Mouse (Mus musculus): ENCODE measurements around the gene Cryba2.

The Cryba2 gene

GRCm38 (mm10) chr1:74883441-74883840 lies 9.5 kb downstream of the Cryba2 start:
- DNase-seq: no peak

GRCm38 (mm10) chr1:74882828-74883227 lies 10.1 kb downstream of the Cryba2 start:
- no peak for DNase-seq

- DNase-seq: no peak
Observed at GRCm38 (mm10) chr1:74882055-74882734, 10.7 kb downstream of the Cryba2 start.

GRCm38 (mm10) chr1:74880785-74881360 lies 12.1 kb downstream of the Cryba2 start:
- peak; percentile 94 for DNase-seq

- no peak for DNase-seq
Observed at GRCm38 (mm10) chr1:74877199-74877598, 15.7 kb downstream of the Cryba2 start.

GRCm38 (mm10) chr1:74872218-74872617 lies 20.7 kb downstream of the Cryba2 start:
- no peak for DNase-seq

GRCm38 (mm10) chr1:74861783-74862182 lies 31.2 kb downstream of the Cryba2 start:
- DNase-seq: no peak

GRCm38 (mm10) chr1:74859223-74859984 lies 33.5 kb downstream of the Cryba2 start:
- DNase-seq: no peak

- DNase-seq: no peak
Observed at GRCm38 (mm10) chr1:74858805-74859204, 34.1 kb downstream of the Cryba2 start.

- DNase-seq: peak; percentile 92
Observed at GRCm38 (mm10) chr1:74858171-74858719, 34.7 kb downstream of the Cryba2 start.

GRCm38 (mm10) chr1:74857677-74858076 lies 35.3 kb downstream of the Cryba2 start:
- DNase-seq: peak; percentile 84

- DNase-seq: peak; percentile 61
Observed at GRCm38 (mm10) chr1:74857201-74857600, 35.7 kb downstream of the Cryba2 start.

- peak; percentile 56 for DNase-seq
Observed at GRCm38 (mm10) chr1:74856791-74857190, 36.2 kb downstream of the Cryba2 start.

- peak; percentile 65 for DNase-seq
Observed at GRCm38 (mm10) chr1:74856439-74856720, 36.6 kb downstream of the Cryba2 start.

GRCm38 (mm10) chr1:74855651-74856438 lies 37.1 kb downstream of the Cryba2 start:
- peak; percentile 87 for DNase-seq

GRCm38 (mm10) chr1:74855156-74855555 lies 37.8 kb downstream of the Cryba2 start:
- DNase-seq: peak; percentile 79

GRCm38 (mm10) chr1:74854306-74855056 lies 38.5 kb downstream of the Cryba2 start, which contains the start of gene Cdk5r2:
TSS of gene Cdk5r2 (plus strand) at chr1:74854934.
- peak; percentile 99 for DNase-seq

- DNase-seq: peak; percentile 28
Observed at GRCm38 (mm10) chr1:74851001-74851775, 41.8 kb downstream of the Cryba2 start.

- DNase-seq: no peak
Observed at GRCm38 (mm10) chr1:74850251-74850650, 42.7 kb downstream of the Cryba2 start.

GRCm38 (mm10) chr1:74848946-74849345 lies 44.0 kb downstream of the Cryba2 start:
- DNase-seq: no peak

- DNase-seq: peak; percentile 80
Observed at GRCm38 (mm10) chr1:74846341-74846740, 46.6 kb downstream of the Cryba2 start.

Measured in heart, adult 11 months (tissue).